Mouse (Mus musculus) ES-Bruce4 (cell line): ENCODE measurements around the gene Rims3. TPM values are rescaled to one million over a fixed set of nuclear protein-coding genes. Genes with fewer than 3 reads are reported as not detected.
A peak's percentile ranks its signal among the peaks of the same experiment; 100 is the strongest.

Source experiments
- H3K27ac ChIP-seq: 2 replicates; pipeline ENCODE4 v1.5.1; 2012; ENCODE audit warnings: low read length, inconsistent platforms; ENCODE audit not compliant: insufficient read depth
- H3K27me3 ChIP-seq: 2 replicates; pipeline ENCODE4 v1.6.1; 2012; ENCODE audit warnings: mild to moderate bottlenecking, low read length, inconsistent platforms; ENCODE audit not compliant: control insufficient read depth, poor library complexity, insufficient read depth, severe bottlenecking
- H3K36me3 ChIP-seq: 2 replicates; pipeline ENCODE4 v1.6.1; 2012; ENCODE audit warnings: inconsistent platforms, mild to moderate bottlenecking, low read length, moderate library complexity; ENCODE audit not compliant: control insufficient read depth, poor library complexity, insufficient read depth, severe bottlenecking
- H3K4me1 ChIP-seq: one replicate; pipeline ENCODE4 v1.8.1; 2011; ENCODE audit warnings: low read length; ENCODE audit not compliant: control insufficient read depth, insufficient read depth
- H3K4me3 ChIP-seq: 2 replicates; pipeline ENCODE4 v1.5.1; 2011; ENCODE audit warnings: low read depth, mild to moderate bottlenecking, low read length
- H3K9ac ChIP-seq: 2 replicates; pipeline ENCODE4 v1.6.1; 2012; ENCODE audit warnings: low read depth, mild to moderate bottlenecking, inconsistent platforms; ENCODE audit not compliant: poor library complexity, severe bottlenecking
- H3K9me3 ChIP-seq: replicated peaks from 2 replicates; pipeline ENCODE4 v1.6.1; 2012; ENCODE audit warnings: mild to moderate bottlenecking, low read length, inconsistent platforms; ENCODE audit not compliant: control insufficient read depth, poor library complexity, insufficient read depth, severe bottlenecking
- CTCF ChIP-seq: IDR thresholded peaks from one replicate; pipeline ENCODE4 v1.8.1; 2011; ENCODE audit warnings: low read depth, low read length
- EP300 ChIP-seq: IDR thresholded peaks from 2 replicates; pipeline ENCODE4 v1.6.1; 2011; ENCODE audit warnings: low read depth, low read length; ENCODE audit not compliant: insufficient read depth
- POLR2A ChIP-seq: IDR thresholded peaks from one replicate; pipeline ENCODE4 v1.8.1; 2011; ENCODE audit warnings: low read length; ENCODE audit not compliant: insufficient read depth
- polyA plus RNA-seq: library from polyadenylated mRNA; stranded (reverse); fragments of >200 nt; gene quantifications from 2 replicates; pipeline ENCODE4 v1.2.4, GENCODE M21; 2011; ENCODE audit warnings: low read depth; ENCODE audit not compliant: missing spikeins, insufficient read depth, insufficient read length

The Rims3 gene
- polyA plus RNA-seq = 7.3 and 9.3 TPM in 2 replicates

DNA sequence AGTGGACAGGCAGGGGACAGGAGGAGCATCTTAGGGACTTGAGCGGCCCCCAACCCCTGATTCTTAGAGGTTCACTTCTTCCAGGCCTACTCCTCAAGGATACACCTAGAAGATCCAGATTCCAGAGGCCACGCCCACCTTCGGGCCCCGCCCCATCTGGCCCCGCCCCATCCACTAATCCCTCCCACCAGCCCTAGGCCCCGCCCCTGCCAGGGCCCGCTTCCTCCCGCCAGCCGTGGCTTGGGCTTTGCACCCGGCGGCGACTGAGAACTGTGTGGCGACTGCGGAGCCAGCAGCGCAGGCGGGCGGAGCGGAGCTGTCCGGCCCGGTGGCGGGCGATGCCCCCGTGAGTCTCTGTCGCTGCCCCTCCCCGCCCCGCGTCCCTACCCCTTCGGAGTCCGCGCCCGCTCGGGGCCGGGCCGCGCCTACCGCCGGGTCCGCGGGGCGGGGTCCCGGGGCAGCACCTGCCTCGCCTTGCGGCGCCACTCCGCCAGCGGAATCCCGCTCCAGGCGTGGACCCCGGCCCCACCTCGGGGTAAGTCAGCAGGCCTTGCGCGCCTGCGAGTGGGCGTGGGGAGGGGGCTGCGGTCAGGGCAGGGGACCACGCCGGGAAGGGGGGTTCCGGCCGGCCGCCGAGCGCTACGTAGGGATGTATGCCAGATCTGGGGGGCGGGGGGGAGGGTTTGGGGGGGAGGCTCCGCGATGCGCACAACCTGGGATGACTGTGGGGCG lies at the start of gene Rims3:
TSS of gene Rims3 (plus strand) at position 229 of the 732 bp plus-strand sequence.
- H3K4me1 ChIP-seq = no peaks in the 10 kb centered on the region
- peak; percentile 35 for TF ChIP-seq POLR2A
- no peak for TF ChIP-seq EP300
- TF ChIP-seq CTCF = no peak
- no peaks in the 10 kb centered on the region for H3K9me3 ChIP-seq
- H3K9ac ChIP-seq = peak within 1 kb of the TSS; percentile 65
- H3K36me3 ChIP-seq = no peaks in the 10 kb centered on the region
- H3K4me3 ChIP-seq = peak within 1 kb of the TSS; percentile 72
- no peaks in the 10 kb centered on the region for H3K27me3 ChIP-seq
- H3K27ac ChIP-seq = no peak within 1 kb of the TSS

DNA sequence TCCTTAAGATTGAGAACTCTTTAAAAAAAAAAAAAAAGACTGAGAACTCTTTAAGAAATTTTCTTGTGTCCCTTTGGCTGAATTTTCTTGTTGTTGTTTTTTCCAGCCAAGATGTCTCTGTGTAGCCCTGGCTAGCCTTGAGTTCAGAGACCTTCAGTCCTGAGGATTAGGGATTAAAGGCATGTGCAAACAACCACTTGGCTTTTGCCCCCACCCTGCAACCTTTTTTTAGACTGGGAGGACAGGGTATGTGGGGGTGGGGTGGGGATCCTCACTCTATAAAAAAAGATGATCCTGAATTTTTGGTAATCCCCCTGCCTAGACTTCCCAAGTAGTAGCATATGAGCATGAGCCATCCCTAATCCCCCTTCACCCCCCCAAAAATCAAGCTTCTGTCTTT lies 48.8 kb upstream of the Rims3 start:
- H3K27me3 ChIP-seq = no peaks in the 10 kb centered on the region
- H3K9ac ChIP-seq = no peak overlapping the region

DNA sequence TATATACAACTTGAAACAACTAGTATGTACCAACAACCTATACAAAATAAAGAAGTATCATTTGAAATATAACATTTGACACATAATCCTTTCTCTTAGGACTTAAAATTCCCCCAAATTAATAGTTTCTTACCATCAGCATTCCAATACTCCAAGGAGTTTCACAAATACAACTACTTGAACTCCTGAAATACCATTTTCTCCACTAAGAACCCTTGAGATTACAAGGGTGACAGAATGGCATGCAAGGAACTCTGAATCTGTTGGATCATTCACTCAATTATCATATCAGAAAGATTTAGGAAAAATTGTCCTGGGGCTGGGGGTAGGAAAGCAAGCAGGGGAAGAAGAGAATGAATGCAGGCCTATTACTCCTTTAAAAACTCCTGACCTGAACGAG lies 40.9 kb upstream of the Rims3 start:
- Histone ChIP-seq H3K4me1 (peaks cover 5% of the 10 kb centered on the region), H3K9ac (peak overlapping the region; percentile 6; the same call in 1 of the 2 replicates), H3K36me3 (no peaks in the 10 kb centered on the region), H3K9me3 (no peaks in the 10 kb centered on the region), H3K27me3 (no peaks in the 10 kb centered on the region), H3K27ac (peak overlapping the region; percentile 81), H3K4me3 (no peak overlapping the region)
- TF ChIP-seq EP300 (no peak), POLR2A (no peak), CTCF (no peak)

More for the DNA sequence above, 48.8 kb upstream of the Rims3 start:
- no peaks in the 10 kb centered on the region for H3K36me3 ChIP-seq
- H3K4me1 ChIP-seq = no peaks in the 10 kb centered on the region
- TF ChIP-seq POLR2A (no peak), CTCF (no peak)
- no peak overlapping the region for H3K4me3 ChIP-seq
- no peaks in the 10 kb centered on the region; the same call in 1 of the 2 replicates for H3K9me3 ChIP-seq
- no peak overlapping the region for H3K27ac ChIP-seq

DNA sequence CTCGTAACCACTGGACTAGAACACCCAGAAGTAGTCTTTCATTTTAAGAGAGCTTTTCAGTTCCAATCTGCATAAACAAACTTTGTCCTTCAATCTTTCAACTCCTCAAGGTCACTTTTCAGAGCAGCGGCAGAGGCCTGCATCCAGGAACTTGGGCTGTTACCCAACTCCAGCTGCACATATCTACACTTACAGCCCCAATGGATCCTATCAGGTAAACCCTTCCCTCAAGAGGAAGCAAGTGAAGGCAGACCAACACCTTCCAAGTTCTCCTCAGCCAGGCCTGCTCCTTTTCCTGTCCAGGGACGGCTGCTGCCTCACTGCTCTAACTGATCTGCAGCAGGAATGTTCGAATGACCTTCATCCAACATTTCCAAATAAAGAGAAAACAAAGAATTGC lies 40.4 kb upstream of the Rims3 start:
- Histone ChIP-seq H3K9ac (peak overlapping the region; percentile 6; the same call in 1 of the 2 replicates), H3K4me3 (peak overlapping the region; percentile 17), H3K36me3 (no peaks in the 10 kb centered on the region), H3K27me3 (no peaks in the 10 kb centered on the region), H3K9me3 (no peaks in the 10 kb centered on the region), H3K4me1 (peaks cover 5% of the 10 kb centered on the region), H3K27ac (peak overlapping the region; percentile 81)
- TF ChIP-seq CTCF (no peak), POLR2A (no peak), EP300 (no peak)

DNA sequence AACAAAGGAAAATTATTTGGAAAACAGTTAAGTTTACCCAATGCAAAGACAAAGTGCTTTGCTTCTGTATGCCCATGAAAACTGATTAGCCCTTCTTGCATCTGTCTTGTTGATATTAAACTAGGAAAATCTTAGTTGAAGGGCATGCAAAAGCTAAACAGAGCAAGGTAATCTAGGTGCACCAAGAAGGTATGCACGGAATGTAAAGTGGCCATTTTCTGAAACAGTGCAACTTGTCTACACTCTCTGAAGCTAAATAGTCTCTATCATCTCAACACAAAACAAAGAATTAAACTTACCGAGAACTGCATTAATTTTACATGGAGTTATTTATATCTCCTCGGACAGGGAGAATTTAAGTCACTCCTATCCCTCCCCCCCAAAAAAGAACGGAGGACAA lies 39.5 kb upstream of the Rims3 start:
- no peaks in the 10 kb centered on the region for H3K36me3 ChIP-seq
- H3K4me1 ChIP-seq = peaks cover 5% of the 10 kb centered on the region
- peak overlapping the region; percentile 80 for H3K4me3 ChIP-seq
- H3K27me3 ChIP-seq = no peaks in the 10 kb centered on the region
- no peaks in the 10 kb centered on the region for H3K9me3 ChIP-seq
- TF ChIP-seq POLR2A (no peak), EP300 (no peak), CTCF (no peak)
- peak overlapping the region; percentile 98 for H3K27ac ChIP-seq
- H3K9ac ChIP-seq = peak overlapping the region; percentile 61; the same call in 1 of the 2 replicates
